Mouse (Mus musculus): ENCODE results near the gene Rad51ap1. TPM values are rescaled to one million over a fixed set of nuclear protein-coding genes. Genes with fewer than 3 reads are reported as not detected.
A peak's percentile ranks its signal among the peaks of the same experiment; 100 is the strongest.

The Rad51ap1 gene
- polyA plus RNA-seq (2016; fragmentation: Nextera tagmentation; extraction: Ambion mirVana): 76.9 and 79.3 TPM in 2 replicates

- no peaks in the 10 kb centered on the region for H3K9me3 ChIP-seq
- H3K36me3 ChIP-seq (replicated peaks): peaks cover 9% of the 10 kb centered on the region
- WGBS: under 1% methylated on average over 33 of the region's 33 CpGs
- peak; percentile 96 for DNase-seq (ENCODE audit: low spot score)
- H3K4me1 ChIP-seq: peaks cover 30% of the 10 kb centered on the region
- H3K4me3 ChIP-seq: peak within 1 kb of the TSS; percentile 83
- peak within 1 kb of the TSS; percentile 88 for H3K27ac ChIP-seq (replicated peaks)
- no peaks in the 10 kb centered on the region for H3K27me3 ChIP-seq (replicated peaks; ENCODE audit: low read depth, poor library complexity, severe bottlenecking)
Observed at GRCm38 (mm10) chr6:126939487-126940171, at the start of gene Rad51ap1, which contains the start of gene D6Wsu163e. Rad51ap1 (minus strand) TSS chr6:126939587. D6Wsu163e (plus strand) TSS chr6:126939962.

GRCm38 (mm10) chr6:126981539-126982234, 42.3 kb upstream of the Rad51ap1 start:
- no peak overlapping the region for H3K27ac ChIP-seq (replicated peaks)
- no peaks in the 10 kb centered on the region for H3K27me3 ChIP-seq (replicated peaks; ENCODE audit: low read depth, poor library complexity, severe bottlenecking)
- no peak overlapping the region for H3K4me3 ChIP-seq
- no peaks in the 10 kb centered on the region; the same call in 1 of the 2 replicates for H3K36me3 ChIP-seq (replicated peaks)
- DNase-seq (ENCODE audit: low spot score): no peak
- no peaks in the 10 kb centered on the region for H3K9me3 ChIP-seq
- 59% methylated on average over 5 of the region's 5 CpGs for WGBS
- no peaks in the 10 kb centered on the region for H3K4me1 ChIP-seq

GRCm38 (mm10) chr6:126966241-126967026, 27.0 kb upstream of the Rad51ap1 start:
- no peak overlapping the region for H3K27ac ChIP-seq (replicated peaks)
- H3K4me3 ChIP-seq: no peak overlapping the region
- H3K9me3 ChIP-seq: no peaks in the 10 kb centered on the region
- no peaks in the 10 kb centered on the region for H3K27me3 ChIP-seq (replicated peaks; ENCODE audit: low read depth, poor library complexity, severe bottlenecking)
- H3K4me1 ChIP-seq: peaks cover 23% of the 10 kb centered on the region
- DNase-seq (ENCODE audit: low spot score): no peak
- peaks cover 13% of the 10 kb centered on the region for H3K36me3 ChIP-seq (replicated peaks)
- WGBS: 90% methylated on average over 14 of the region's 14 CpGs

GRCm38 (mm10) chr6:126963426-126963825, 24.0 kb upstream of the Rad51ap1 start:
- WGBS: 87% methylated on average over 9 of the region's 9 CpGs
- DNase-seq (ENCODE audit: low spot score): no peak
- no peaks in the 10 kb centered on the region for H3K9me3 ChIP-seq
- H3K4me1 ChIP-seq: peaks cover 5% of the 10 kb centered on the region; the same call in 1 of the 2 replicates
- H3K4me3 ChIP-seq: no peak overlapping the region
- peaks cover 13% of the 10 kb centered on the region for H3K36me3 ChIP-seq (replicated peaks)
- no peak overlapping the region for H3K27ac ChIP-seq (replicated peaks)
- no peaks in the 10 kb centered on the region for H3K27me3 ChIP-seq (replicated peaks; ENCODE audit: low read depth, poor library complexity, severe bottlenecking)

GRCm38 (mm10) chr6:126962709-126963108, 23.3 kb upstream of the Rad51ap1 start:
- Histone ChIP-seq H3K4me1 (peaks cover 3% of the 10 kb centered on the region; the same call in 1 of the 2 replicates), H3K36me3 (replicated peaks) (peaks cover 13% of the 10 kb centered on the region), H3K4me3 (no peak overlapping the region), H3K27me3 (replicated peaks; ENCODE audit: low read depth, poor library complexity, severe bottlenecking) (no peaks in the 10 kb centered on the region), H3K27ac (replicated peaks) (no peak overlapping the region), H3K9me3 (no peaks in the 10 kb centered on the region)
- no peak for DNase-seq (ENCODE audit: low spot score)
- WGBS: 83% methylated on average over 5 of the region's 5 CpGs

GRCm38 (mm10) chr6:126961371-126962018, 22.1 kb upstream of the Rad51ap1 start:
- Histone ChIP-seq H3K27ac (replicated peaks) (no peak overlapping the region), H3K9me3 (no peaks in the 10 kb centered on the region)

GRCm38 (mm10) chr6:126955734-126956133, 16.3 kb upstream of the Rad51ap1 start:
- peaks cover 6% of the 10 kb centered on the region; the same call in 1 of the 2 replicates for H3K36me3 ChIP-seq (replicated peaks)
- no peaks in the 10 kb centered on the region for H3K27me3 ChIP-seq (replicated peaks; ENCODE audit: low read depth, poor library complexity, severe bottlenecking)
- no peak overlapping the region for H3K4me3 ChIP-seq
- H3K4me1 ChIP-seq: no peaks in the 10 kb centered on the region
- no peak overlapping the region for H3K27ac ChIP-seq (replicated peaks)
- H3K9me3 ChIP-seq: no peaks in the 10 kb centered on the region
- peak; percentile 86 for DNase-seq (ENCODE audit: low spot score)
- WGBS: 12% methylated on average over 10 of the region's 10 CpGs

More at GRCm38 (mm10) chr6:126961371-126962018, 22.1 kb upstream of the Rad51ap1 start:
- no peak for DNase-seq (ENCODE audit: low spot score)
- Histone ChIP-seq H3K4me3 (no peak overlapping the region), H3K36me3 (replicated peaks) (peaks cover 20% of the 10 kb centered on the region), H3K27me3 (replicated peaks; ENCODE audit: low read depth, poor library complexity, severe bottlenecking) (no peaks in the 10 kb centered on the region), H3K4me1 (peaks cover 3% of the 10 kb centered on the region; the same call in 1 of the 2 replicates)
- 84% methylated on average over 8 of the region's 8 CpGs for WGBS

- 91% methylated on average over 4 of the region's 4 CpGs for WGBS
- H3K27me3 ChIP-seq (replicated peaks; ENCODE audit: low read depth, poor library complexity, severe bottlenecking): no peaks in the 10 kb centered on the region
- DNase-seq (ENCODE audit: low spot score): no peak
Observed at GRCm38 (mm10) chr6:126948336-126948735, 8.9 kb upstream of the Rad51ap1 start.

GRCm38 (mm10) chr6:126940451-126940850, 1.1 kb upstream of the Rad51ap1 start:
- no peaks in the 10 kb centered on the region for H3K27me3 ChIP-seq (replicated peaks; ENCODE audit: low read depth, poor library complexity, severe bottlenecking)
- peak overlapping the region; percentile 83 for H3K4me3 ChIP-seq
- H3K27ac ChIP-seq (replicated peaks): no peak overlapping the region
- no peaks in the 10 kb centered on the region for H3K9me3 ChIP-seq
- H3K36me3 ChIP-seq (replicated peaks): peaks cover 2% of the 10 kb centered on the region
- WGBS: 3% methylated on average over 5 of the region's 5 CpGs
- peaks cover 30% of the 10 kb centered on the region for H3K4me1 ChIP-seq
- DNase-seq (ENCODE audit: low spot score): peak; percentile 9

More at GRCm38 (mm10) chr6:126948336-126948735, 8.9 kb upstream of the Rad51ap1 start:
- Histone ChIP-seq H3K4me3 (no peak overlapping the region), H3K36me3 (replicated peaks) (peaks cover 15% of the 10 kb centered on the region; the same call in 1 of the 2 replicates), H3K4me1 (no peaks in the 10 kb centered on the region), H3K9me3 (no peaks in the 10 kb centered on the region), H3K27ac (replicated peaks) (no peak overlapping the region)

GRCm38 (mm10) chr6:126938853-126939486, 417 bp downstream of the Rad51ap1 start:
- H3K4me3 ChIP-seq: peak overlapping the region; percentile 83
- H3K9me3 ChIP-seq: no peaks in the 10 kb centered on the region
- peak overlapping the region; percentile 88 for H3K27ac ChIP-seq (replicated peaks)
- under 1% methylated on average over 31 of the region's 31 CpGs for WGBS
- H3K4me1 ChIP-seq: peaks cover 30% of the 10 kb centered on the region
- H3K36me3 ChIP-seq (replicated peaks): peaks cover 16% of the 10 kb centered on the region
- no peaks in the 10 kb centered on the region for H3K27me3 ChIP-seq (replicated peaks; ENCODE audit: low read depth, poor library complexity, severe bottlenecking)
- DNase-seq (ENCODE audit: low spot score): no peak

- H3K27ac ChIP-seq (replicated peaks): 0 out of 2 replicates have a peak overlapping the region, but pooled peaks have one; percentile 88
- 82% methylated on average over 2 of the region's 2 CpGs for WGBS
- DNase-seq (ENCODE audit: low spot score): no peak
Observed at GRCm38 (mm10) chr6:126938047-126938446, 1.3 kb downstream of the Rad51ap1 start.

More at GRCm38 (mm10) chr6:126938047-126938446, 1.3 kb downstream of the Rad51ap1 start:
- Histone ChIP-seq H3K27me3 (replicated peaks; ENCODE audit: low read depth, poor library complexity, severe bottlenecking) (no peaks in the 10 kb centered on the region), H3K9me3 (no peaks in the 10 kb centered on the region), H3K36me3 (replicated peaks) (peaks cover 25% of the 10 kb centered on the region), H3K4me3 (peak overlapping the region; percentile 83), H3K4me1 (peaks cover 30% of the 10 kb centered on the region)

Data from embryonic facial prominence, embryonic 10.5 days (tissue).